Mouse (Mus musculus): Measurements from ENCODE around the gene Sh3rf3.

Gene Sh3rf3

DNA sequence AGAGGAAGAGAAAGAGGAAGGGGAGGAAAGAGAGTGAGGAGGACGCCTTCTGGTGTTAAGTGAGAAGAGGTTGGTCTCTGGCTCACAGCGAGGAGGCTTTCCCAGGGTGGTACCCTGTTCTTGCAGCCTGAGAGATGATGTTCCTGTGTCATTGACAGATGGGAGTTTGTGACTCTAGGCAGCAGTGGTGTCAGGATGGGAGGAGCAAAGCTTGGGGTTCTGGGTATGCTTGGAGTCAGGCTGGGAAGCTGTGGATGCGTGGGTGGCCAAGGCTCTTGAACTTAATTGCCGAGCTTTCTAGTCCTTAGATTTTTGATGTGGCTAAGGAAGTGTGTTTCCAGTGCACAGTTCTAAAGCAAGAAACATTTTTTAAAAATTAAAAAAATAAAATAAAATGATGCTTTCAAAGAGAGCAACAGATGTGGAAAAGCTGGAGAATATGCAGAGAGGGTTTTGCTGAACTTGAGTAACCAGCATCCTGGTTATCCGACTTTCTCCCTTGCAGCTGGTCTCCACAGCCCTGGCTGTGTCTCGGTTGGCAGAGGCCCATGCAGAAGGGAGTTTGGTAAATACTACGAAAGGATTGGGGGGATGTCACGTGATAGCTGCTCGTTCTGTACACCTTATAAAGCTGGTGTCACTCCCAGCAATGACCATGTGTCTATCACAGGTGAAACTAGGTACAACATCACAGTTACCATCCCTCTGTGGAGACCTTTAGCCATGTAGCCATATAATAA is 130.7 kb downstream of the Sh3rf3 start:
- in situ Hi-C loops (cut with MboI; ENCODE audit: low pct_unique_long_range_greater_than_20kb in 1 of 2, low sequenced_read_pairs in 2 of 2, unreplicated experiment in 1 of 2), result no loop called here

GRCm38 (mm10) chr10:58944930-58945329 is 131.8 kb downstream of the Sh3rf3 start:
- in situ Hi-C loops (cut with MboI; ENCODE audit: low pct_unique_long_range_greater_than_20kb in 1 of 2, low sequenced_read_pairs in 2 of 2, unreplicated experiment in 1 of 2), result no loop called here

DNA sequence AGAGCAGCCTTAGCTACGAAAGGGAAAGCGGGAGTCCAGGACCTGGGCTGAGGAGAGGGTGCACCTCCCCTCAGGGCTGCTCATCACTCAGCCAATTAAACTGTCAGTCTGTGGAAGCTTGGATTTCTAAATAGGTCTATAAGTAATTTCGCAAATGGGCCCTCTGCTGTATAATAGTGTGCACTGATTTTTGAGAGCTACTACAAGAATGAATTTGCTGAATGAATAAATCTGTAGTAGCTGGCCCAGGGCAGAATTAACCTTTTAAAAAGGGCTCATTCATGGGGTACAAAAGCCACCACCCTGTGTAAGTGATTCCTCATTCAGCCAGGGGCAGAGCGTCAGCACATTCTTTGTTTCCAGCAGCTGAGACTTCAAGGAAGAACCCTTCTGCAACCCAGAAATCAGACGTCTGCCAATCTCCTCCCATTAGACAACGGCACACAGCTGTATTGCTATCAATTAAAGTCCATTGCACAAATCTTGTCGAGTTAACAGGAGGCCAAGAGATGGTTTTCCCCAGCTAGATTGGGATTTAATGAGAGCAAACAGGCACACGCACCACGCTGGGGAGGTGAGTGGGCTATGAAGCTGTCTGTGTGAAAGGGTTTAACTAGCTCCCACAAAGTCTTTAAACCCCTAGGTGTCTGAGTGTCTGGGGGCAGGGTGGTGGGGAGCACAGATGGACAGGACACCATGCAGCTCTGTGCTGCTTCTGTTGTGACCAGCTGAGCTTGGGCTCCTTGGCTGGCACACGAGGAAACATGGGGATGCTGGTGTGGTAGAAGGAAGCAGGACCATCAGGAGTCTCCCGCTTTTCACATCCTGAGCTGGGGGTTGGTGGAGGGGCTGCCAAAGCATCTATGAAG is 136.8 kb downstream of the Sh3rf3 start:
- in situ Hi-C loops (cut with MboI; ENCODE audit: low pct_unique_long_range_greater_than_20kb in 1 of 2, low sequenced_read_pairs in 2 of 2, unreplicated experiment in 1 of 2), result no loop called here

DNA sequence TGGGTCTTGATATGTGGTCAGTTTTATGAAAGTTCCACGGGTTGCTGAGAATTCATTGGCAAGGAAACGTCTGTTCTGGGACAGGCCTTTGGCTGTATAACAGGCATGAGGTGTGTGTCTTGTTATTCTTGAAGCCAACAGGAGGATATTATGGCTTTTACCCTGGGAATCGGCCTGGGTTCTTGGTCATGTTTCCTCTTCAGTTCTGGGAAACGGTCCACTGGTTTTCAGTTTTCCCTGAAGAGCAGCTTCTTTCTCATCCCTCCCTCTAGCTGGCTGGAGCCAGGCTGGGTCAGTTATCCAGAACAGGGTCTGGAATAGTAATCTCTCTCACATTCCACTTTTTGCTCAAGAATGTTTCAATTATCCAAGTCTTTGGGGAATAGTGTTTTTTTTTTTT is 147.0 kb downstream of the Sh3rf3 start:
- in situ Hi-C loops (cut with MboI; ENCODE audit: low pct_unique_long_range_greater_than_20kb in 1 of 2, low sequenced_read_pairs in 2 of 2, unreplicated experiment in 1 of 2), result no loop called here

GRCm38 (mm10) chr10:58968236-58968635 is 155.1 kb downstream of the Sh3rf3 start:
- in situ Hi-C loops (cut with MboI; ENCODE audit: low pct_unique_long_range_greater_than_20kb in 1 of 2, low sequenced_read_pairs in 2 of 2, unreplicated experiment in 1 of 2), result no loop called here

GRCm38 (mm10) chr10:58969351-58969750 is 156.2 kb downstream of the Sh3rf3 start:
- in situ Hi-C loops (cut with MboI; ENCODE audit: low pct_unique_long_range_greater_than_20kb in 1 of 2, low sequenced_read_pairs in 2 of 2, unreplicated experiment in 1 of 2), result no loop called here

DNA sequence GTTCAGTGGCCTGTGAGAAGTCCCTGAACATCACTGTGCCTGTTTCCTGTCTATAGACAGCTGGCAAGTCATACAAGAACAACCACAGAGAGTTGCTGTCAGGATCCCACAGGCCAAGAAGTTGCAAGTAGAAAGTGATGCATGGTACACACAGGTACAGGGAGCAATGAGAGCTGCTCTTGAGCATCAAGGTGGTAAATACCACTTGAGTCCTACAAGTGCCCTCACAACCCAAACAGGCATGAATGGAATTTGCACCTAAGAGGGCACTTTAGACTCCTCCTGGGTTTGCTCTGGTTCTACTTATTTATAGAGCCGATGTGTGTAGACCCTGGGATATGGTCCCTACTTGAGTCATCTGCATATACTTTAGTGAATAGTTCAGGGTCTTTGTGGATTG is 159.0 kb downstream of the Sh3rf3 start:
- in situ Hi-C loops (cut with MboI; ENCODE audit: low pct_unique_long_range_greater_than_20kb in 1 of 2, low sequenced_read_pairs in 2 of 2, unreplicated experiment in 1 of 2), result no loop called here

- in situ Hi-C loops (cut with MboI; ENCODE audit: low pct_unique_long_range_greater_than_20kb in 1 of 2, low sequenced_read_pairs in 2 of 2, unreplicated experiment in 1 of 2), result no loop called here
These were observed 161.0 kb downstream of the Sh3rf3 start for GRCm38 (mm10) chr10:58974138-58974537.

DNA sequence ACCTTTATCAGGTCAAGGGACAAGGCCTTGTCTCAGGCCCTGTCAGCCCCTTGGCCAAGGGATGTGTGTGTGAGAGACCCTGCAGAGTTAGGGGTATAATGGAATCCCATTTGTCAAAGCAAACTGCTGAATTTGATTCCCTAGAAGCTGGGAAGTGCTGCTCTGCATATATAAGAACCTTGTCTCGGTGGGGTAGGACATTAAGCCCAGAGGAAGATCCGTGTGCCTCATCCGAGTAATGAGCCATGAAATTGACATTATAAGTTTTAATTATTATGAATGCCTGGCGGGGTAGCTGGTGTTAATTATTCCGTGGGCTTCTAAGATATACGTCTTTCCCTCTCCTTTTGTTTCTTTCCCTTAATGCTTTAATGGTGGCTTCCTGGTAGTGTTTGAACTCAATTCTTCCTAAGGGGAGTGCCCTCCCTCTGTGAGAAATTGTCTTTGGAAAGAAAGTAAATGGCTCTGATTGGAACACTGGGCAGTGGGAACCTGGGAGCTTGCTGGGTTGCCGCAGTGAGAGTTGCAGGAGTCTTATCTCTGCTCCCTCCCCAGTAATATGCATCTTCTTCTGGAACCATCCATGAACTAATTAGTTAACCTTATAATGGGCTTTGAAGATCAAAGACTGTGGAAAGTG is 166.3 kb downstream of the Sh3rf3 start:
- in situ Hi-C loops (cut with MboI; ENCODE audit: low pct_unique_long_range_greater_than_20kb in 1 of 2, low sequenced_read_pairs in 2 of 2, unreplicated experiment in 1 of 2), result no loop called here

GRCm38 (mm10) chr10:58981674-58982329 is 168.6 kb downstream of the Sh3rf3 start:
- in situ Hi-C loops (cut with MboI; ENCODE audit: low pct_unique_long_range_greater_than_20kb in 1 of 2, low sequenced_read_pairs in 2 of 2, unreplicated experiment in 1 of 2), result no loop called here

DNA sequence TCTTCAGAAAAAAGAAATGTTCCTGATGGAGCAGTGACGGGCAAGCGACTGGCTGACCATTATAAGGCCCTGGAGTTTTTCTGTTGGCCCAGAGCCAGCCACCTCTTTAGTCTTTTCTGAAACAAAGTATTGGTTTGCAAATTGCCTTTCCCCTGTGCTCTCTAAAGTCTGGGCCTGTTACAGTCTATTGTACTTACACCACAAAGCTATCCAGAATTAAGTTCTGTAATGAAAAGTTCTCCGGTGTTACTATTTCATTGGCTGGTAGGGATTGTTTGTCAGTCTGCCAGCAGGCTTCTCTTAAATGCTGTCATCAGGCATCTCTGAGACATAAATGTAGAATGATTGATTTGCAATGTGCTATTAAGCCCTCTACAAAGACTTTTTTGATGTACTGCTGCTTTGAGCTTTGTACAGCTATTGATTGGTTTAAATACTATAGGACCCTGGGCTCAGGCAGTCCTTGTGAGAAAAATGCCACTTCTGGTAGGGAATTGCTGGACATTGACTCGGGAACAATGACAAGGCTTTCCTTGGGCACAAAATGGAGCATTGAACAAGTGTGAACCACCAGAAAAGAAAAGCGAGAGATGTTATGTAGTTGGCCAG is 169.5 kb downstream of the Sh3rf3 start:
- in situ Hi-C loops (cut with MboI; ENCODE audit: low pct_unique_long_range_greater_than_20kb in 1 of 2, low sequenced_read_pairs in 2 of 2, unreplicated experiment in 1 of 2), result no loop called here

DNA sequence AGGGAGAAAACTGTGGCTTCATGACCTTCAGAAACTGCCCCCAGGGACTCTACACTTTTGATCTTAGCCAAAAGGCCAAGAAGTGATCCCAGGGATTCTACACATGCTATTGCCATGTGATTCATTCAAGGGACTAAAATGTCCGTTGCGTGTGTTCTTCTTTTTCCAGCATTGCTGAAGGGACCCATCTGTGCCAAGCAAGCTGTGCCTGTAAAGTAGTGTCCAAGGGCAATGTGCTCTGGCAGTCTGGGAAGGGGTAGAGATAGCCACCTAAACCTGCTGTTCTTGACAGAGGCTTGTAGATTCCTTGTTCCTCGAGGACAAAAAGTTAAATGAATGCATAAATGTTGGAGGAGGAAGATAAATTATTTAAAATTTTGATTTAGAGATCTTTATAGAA is 178.5 kb downstream of the Sh3rf3 start:
- in situ Hi-C loops (cut with MboI; ENCODE audit: low pct_unique_long_range_greater_than_20kb in 1 of 2, low sequenced_read_pairs in 2 of 2, unreplicated experiment in 1 of 2), result no loop called here

DNA sequence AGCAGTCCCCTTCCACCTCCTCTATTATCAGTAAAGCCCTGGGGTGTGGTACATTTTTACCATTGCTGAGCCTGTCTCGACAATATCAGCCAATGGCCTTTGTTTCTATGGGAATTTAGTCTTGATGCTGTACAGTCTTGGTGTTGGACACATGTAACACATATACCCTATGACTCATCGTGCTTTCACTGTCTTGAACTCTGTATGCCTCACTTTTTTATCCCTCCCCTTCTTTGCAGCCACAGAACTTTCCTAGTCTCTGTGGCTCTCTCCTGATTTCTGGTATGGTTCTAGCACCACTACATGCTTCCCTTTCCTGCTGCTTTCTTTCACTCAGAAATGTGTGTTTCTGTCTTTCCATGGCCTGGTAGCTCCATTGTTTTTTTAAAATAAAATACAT is 181.6 kb downstream of the Sh3rf3 start:
- in situ Hi-C loops (cut with MboI; ENCODE audit: low pct_unique_long_range_greater_than_20kb in 1 of 2, low sequenced_read_pairs in 2 of 2, unreplicated experiment in 1 of 2), result no loop called here

GRCm38 (mm10) chr10:58995132-58995531 is 182.0 kb downstream of the Sh3rf3 start:
- in situ Hi-C loops (cut with MboI; ENCODE audit: low pct_unique_long_range_greater_than_20kb in 1 of 2, low sequenced_read_pairs in 2 of 2, unreplicated experiment in 1 of 2), result no loop called here

- in situ Hi-C loops (cut with MboI; ENCODE audit: low pct_unique_long_range_greater_than_20kb in 1 of 2, low sequenced_read_pairs in 2 of 2, unreplicated experiment in 1 of 2), result no loop called here
These were observed 189.2 kb downstream of the Sh3rf3 start for GRCm38 (mm10) chr10:59002361-59002760.

DNA sequence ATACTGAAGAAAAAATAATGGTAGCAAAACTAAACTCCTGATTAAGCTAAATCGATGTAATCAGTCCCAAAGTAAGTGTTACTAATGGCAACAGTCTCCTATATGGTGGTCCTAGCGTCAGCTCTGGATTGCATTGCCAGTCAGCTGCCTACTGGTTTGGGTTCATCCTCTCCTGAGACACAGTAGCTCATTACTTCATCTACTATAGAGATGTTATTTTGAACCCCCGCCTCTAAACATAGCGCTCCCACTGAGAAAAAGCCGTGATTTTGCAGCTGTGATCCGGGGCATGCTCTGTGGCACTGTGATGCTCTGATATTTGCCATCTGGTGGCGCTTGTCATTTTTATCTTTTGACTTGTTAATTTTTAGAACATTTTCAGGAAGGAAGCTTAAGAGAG is 198.3 kb downstream of the Sh3rf3 start:
- in situ Hi-C loops (cut with MboI; ENCODE audit: low pct_unique_long_range_greater_than_20kb in 1 of 2, low sequenced_read_pairs in 2 of 2, unreplicated experiment in 1 of 2), result no loop called here

DNA sequence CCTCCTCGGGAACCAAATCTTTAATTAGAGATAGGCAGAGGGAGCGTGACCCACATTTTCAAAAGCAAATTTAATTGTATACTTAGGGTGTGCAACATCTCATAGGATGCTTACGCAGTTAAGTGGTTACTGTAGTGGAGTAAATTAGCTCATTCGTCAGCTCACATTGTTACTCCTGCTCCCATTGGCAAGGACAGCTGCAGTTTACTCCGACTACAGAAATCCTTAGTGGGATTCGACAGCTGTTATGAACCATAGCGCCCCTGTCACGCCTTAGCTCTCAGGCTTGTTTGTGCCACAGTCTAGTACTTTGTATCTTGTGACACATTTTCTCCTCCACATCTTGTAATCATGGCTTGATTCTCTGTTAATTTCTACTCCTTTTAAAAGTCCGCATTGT is 200.5 kb downstream of the Sh3rf3 start:
- in situ Hi-C loops (cut with MboI; ENCODE audit: low pct_unique_long_range_greater_than_20kb in 1 of 2, low sequenced_read_pairs in 2 of 2, unreplicated experiment in 1 of 2), result no loop called here

DNA sequence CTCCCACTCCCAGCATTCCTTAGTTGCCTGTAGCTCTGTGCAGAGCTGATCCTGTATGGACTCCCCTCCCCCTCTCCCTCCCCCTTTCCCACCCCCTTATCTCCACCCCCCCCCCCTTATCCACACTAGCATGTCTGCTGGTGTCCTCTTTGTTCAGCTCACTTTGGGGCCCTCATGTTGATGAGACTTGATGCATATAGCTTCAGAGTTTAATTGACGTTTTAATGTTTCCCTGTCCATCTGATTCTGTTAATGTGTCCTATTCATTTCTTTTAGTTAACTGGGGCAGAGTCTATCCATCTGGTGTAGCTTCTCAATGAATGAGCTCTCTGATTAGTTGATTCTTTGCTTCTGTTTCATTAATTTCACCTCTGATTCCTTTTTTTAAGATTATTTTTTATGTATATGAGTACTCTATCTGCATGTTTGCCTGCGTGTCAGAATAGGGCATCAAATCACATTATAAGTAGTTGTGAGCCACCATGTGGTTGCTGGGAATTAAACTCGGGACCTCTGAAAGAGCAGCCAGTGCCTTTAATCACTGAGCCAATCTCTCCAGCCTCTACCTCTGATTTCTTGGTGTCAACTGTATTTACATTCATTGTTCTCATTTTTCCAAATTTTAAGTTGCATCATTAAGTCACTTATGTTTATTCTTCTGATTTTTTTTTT is 206.3 kb downstream of the Sh3rf3 start:
- in situ Hi-C loops (cut with MboI; ENCODE audit: low pct_unique_long_range_greater_than_20kb in 1 of 2, low sequenced_read_pairs in 2 of 2, unreplicated experiment in 1 of 2), result no loop called here
